Mouse (Mus musculus) small intestine, adult 2 months (tissue): ENCODE data around the gene Esyt1. TPM values are rescaled to one million over a fixed set of nuclear protein-coding genes. Genes with fewer than 3 reads are reported as not detected.

Experiments used
- H3K27ac ChIP-seq: fragments of 200-500 bp; 2 replicates; pipeline ENCODE4 v1.5.1; 2012; ENCODE audit warnings: low read depth, low read length, control low read depth, inconsistent platforms; ENCODE audit not compliant: insufficient read depth
- H3K27me3 ChIP-seq: fragments of 200-500 bp; 2 replicates; pipeline ENCODE4 v1.6.1; 2012; ENCODE audit warnings: mild to moderate bottlenecking, moderate library complexity, low read length, inconsistent platforms; ENCODE audit not compliant: control insufficient read depth, insufficient read depth
- H3K36me3 ChIP-seq: fragments of 200-500 bp; 2 replicates; pipeline ENCODE4 v1.6.1; 2012; ENCODE audit warnings: mild to moderate bottlenecking, low read length, control low read depth, inconsistent platforms; ENCODE audit not compliant: control insufficient read depth, insufficient read depth
- H3K4me1 ChIP-seq: fragments of 200-500 bp; 2 replicates; pipeline ENCODE4 v1.6.1; 2012; ENCODE audit warnings: low read length, inconsistent platforms, mixed read lengths; ENCODE audit not compliant: control insufficient read depth, insufficient read depth, insufficient read length
- H3K4me3 ChIP-seq: fragments of 200-500 bp; 2 replicates; pipeline ENCODE4 v1.5.1; 2012; ENCODE audit warnings: low read depth, mild to moderate bottlenecking, control low read depth, inconsistent platforms, low read length, moderate library complexity
- CTCF ChIP-seq: fragments of 200-500 bp; IDR thresholded peaks from 2 replicates; pipeline ENCODE4 v1.5.1; 2012; ENCODE audit warnings: low read depth, mild to moderate bottlenecking, control low read depth, inconsistent platforms, low read length, moderate library complexity, mixed read lengths; ENCODE audit not compliant: insufficient replicate concordance, insufficient read length; ENCODE audit errors: extremely low read depth
- POLR2A ChIP-seq: fragments of 200-500 bp; IDR thresholded peaks from 2 replicates; pipeline ENCODE4 v1.6.1; 2012; ENCODE audit warnings: low read depth, mild to moderate bottlenecking, control low read depth, inconsistent platforms, low read length, moderate library complexity
- WGBS: fragments of 180-500 bp; shearing (Covaris S2); methylation state at CpG from one replicate; pipeline ENCODE4 v1.1.7; 2018; 5-methylcytosine and 5-hydroxymethylcytosine counted together
- polyA plus RNA-seq: library from polyadenylated mRNA; depleted of rRNA; stranded (reverse); fragments of >200 nt; gene quantifications from 2 replicates; pipeline ENCODE4 v1.2.3, GENCODE M21; 2012

Gene Esyt1
- polyA plus RNA-seq, 1 experiment = 26.3 TPM

- Histone ChIP-seq H3K36me3 (peaks cover 40% of the 10 kb centered on the region), H3K27ac (no peak overlapping the region), H3K27me3 (no peaks in the 10 kb centered on the region), H3K4me1 (no peaks in the 10 kb centered on the region), H3K4me3 (no peak overlapping the region)
- 67% methylated on average over 6 of the region's 6 CpGs for WGBS
- TF ChIP-seq POLR2A = no peak
- no peak for TF ChIP-seq CTCF
Measured at GRCm38 (mm10) chr10:128516677-128517076, 9.0 kb downstream of the Esyt1 start.

DNA sequence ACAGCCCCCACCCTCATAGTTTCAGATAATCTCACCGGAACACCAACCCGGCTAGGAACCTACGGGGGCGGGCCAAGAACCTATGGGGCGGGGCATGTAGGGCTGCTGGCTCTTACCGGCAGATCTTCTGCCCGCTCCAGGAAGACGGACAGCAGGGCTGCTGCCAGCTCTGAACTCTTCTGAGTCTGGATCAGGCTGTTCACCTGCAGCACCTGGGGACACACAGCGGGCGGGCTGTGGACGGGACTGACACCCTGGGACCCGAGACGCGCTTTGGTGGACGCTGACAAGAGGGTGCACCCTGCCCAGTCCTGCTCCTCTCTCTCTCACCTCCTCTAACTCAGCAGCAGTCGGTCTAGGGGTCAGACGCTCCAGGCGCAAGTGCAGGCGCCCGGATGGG, 9.6 kb downstream of the Esyt1 start:
- H3K36me3 ChIP-seq = peaks cover 40% of the 10 kb centered on the region
- WGBS = 60% methylated on average over 20 of the region's 20 CpGs
- no peak overlapping the region for H3K27ac ChIP-seq
- no peak overlapping the region for H3K4me3 ChIP-seq
- no peaks in the 10 kb centered on the region for H3K27me3 ChIP-seq
- no peak for TF ChIP-seq POLR2A
- no peak for TF ChIP-seq CTCF
- H3K4me1 ChIP-seq = no peaks in the 10 kb centered on the region

DNA sequence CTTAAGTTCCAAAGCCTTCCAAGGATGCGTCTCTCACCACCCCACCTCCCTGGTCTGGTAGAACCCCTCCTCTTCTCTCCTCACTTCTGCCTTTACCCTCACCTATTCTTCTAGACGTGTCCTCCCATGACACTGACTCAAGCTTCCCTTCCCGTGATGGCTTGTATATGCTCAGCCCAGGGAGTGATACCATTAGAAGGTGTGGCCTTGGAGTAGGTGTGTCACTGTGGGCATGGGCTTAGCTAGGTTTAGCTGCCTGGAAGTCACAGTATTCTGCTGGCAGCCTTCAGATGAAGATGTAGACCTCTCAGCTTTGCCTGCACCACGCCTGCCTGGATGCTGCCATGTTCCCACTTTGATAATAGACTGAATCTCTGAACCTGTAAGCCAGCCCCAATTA, 10.6 kb downstream of the Esyt1 start:
- peaks cover 40% of the 10 kb centered on the region for H3K36me3 ChIP-seq
- TF ChIP-seq POLR2A (no peak), CTCF (no peak)

GRCm38 (mm10) chr10:128511761-128512160, 13.9 kb downstream of the Esyt1 start:
- H3K36me3 ChIP-seq = peaks cover 32% of the 10 kb centered on the region
- H3K27ac ChIP-seq = no peak overlapping the region
- no peak overlapping the region for H3K4me3 ChIP-seq
- 95% methylated on average over 12 of the region's 12 CpGs for WGBS
- H3K4me1 ChIP-seq = no peaks in the 10 kb centered on the region; the same call in 1 of the 2 replicates
- TF ChIP-seq CTCF (no peak), POLR2A (no peak)
- no peaks in the 10 kb centered on the region for H3K27me3 ChIP-seq

More for the DNA sequence above, 10.6 kb downstream of the Esyt1 start:
- H3K4me1 ChIP-seq = no peaks in the 10 kb centered on the region; the same call in 1 of the 2 replicates
- H3K4me3 ChIP-seq = no peak overlapping the region
- H3K27ac ChIP-seq = no peak overlapping the region
- no peaks in the 10 kb centered on the region for H3K27me3 ChIP-seq
- WGBS = 65% methylated on average over 4 of the region's 4 CpGs

GRCm38 (mm10) chr10:128511189-128511588, 14.5 kb downstream of the Esyt1 start:
- Histone ChIP-seq H3K4me1 (no peaks in the 10 kb centered on the region; the same call in 1 of the 2 replicates), H3K27ac (no peak overlapping the region), H3K36me3 (peaks cover 27% of the 10 kb centered on the region), H3K4me3 (no peak overlapping the region), H3K27me3 (no peaks in the 10 kb centered on the region)
- no peak for TF ChIP-seq CTCF
- no peak for TF ChIP-seq POLR2A
- 86% methylated on average over 9 of the region's 9 CpGs for WGBS

GRCm38 (mm10) chr10:128510301-128510700, 15.4 kb downstream of the Esyt1 start:
- 92% methylated on average over 11 of the region's 11 CpGs for WGBS
- peaks cover 23% of the 10 kb centered on the region for H3K36me3 ChIP-seq
- H3K4me1 ChIP-seq = no peaks in the 10 kb centered on the region; the same call in 1 of the 2 replicates
- H3K27me3 ChIP-seq = no peaks in the 10 kb centered on the region
- no peak for TF ChIP-seq POLR2A
- TF ChIP-seq CTCF = no peak
- no peak overlapping the region for H3K4me3 ChIP-seq
- H3K27ac ChIP-seq = no peak overlapping the region

- no peak overlapping the region for H3K27ac ChIP-seq
- H3K36me3 ChIP-seq = peaks cover 22% of the 10 kb centered on the region
- no peaks in the 10 kb centered on the region for H3K27me3 ChIP-seq
- peaks cover 1% of the 10 kb centered on the region for H3K4me1 ChIP-seq
- 72% methylated on average over 4 of the region's 4 CpGs for WGBS
- TF ChIP-seq CTCF = no peak
- TF ChIP-seq POLR2A = no peak
- H3K4me3 ChIP-seq = no peak overlapping the region
Measured at GRCm38 (mm10) chr10:128509831-128510230, 15.8 kb downstream of the Esyt1 start.
